Mouse (Mus musculus) kidney, adult 2 months (tissue): ENCODE measurements around the gene Gtf2h1.

Experiments
- CTCF ChIP-seq: fragments of 200-500 bp; conservative IDR thresholded peaks from 2 replicates; pipeline ENCODE4 v1.5.1; 2011; ENCODE audit warnings: low read depth, mild to moderate bottlenecking, control low read depth, low read length, moderate library complexity, mixed read lengths; ENCODE audit not compliant: insufficient read depth, insufficient read length
- POLR2A ChIP-seq: fragments of 200-500 bp; IDR thresholded peaks from one replicate; pipeline ENCODE4 v1.6.1; 2011; ENCODE audit warnings: low read depth, low read length, control low read depth

- TF ChIP-seq CTCF (no peak), POLR2A (no peak)
These were observed 47.4 kb upstream of the Gtf2h1 start for GRCm38 (mm10) chr7:46748459-46748858.
